Mouse (Mus musculus) limb, embryonic 14.5 days (tissue): ENCODE measurements at regions not wholly inside any gene's neighbourhood (a gene's known extent, or its start where the extent isn't known, plus 50 kb on each side); places are given as distances from the start of the nearest gene placed in this dataset.

ENCODE experiments used
- ATAC-seq: fragments of 200-750 bp; cut with Nextera tagmentation; 2 replicates; pipeline ENCODE4 v1.8.0; 2017; ENCODE audit warnings: low read depth, moderate number of reproducible peaks, moderate TSS enrichment; ENCODE audit not compliant: low FRiP score
- DNase-seq: peaks from one replicate; pipeline ENCODE4 v3.0.0-alpha.2; 2015; ENCODE audit warnings: low spot score
- H3K27ac ChIP-seq: fragments of 300-500 bp; sonication (generic); replicated peaks from 2 replicates; pipeline ENCODE4 v1.5.1; 2014; ENCODE audit warnings: low read depth, mild to moderate bottlenecking, low read length, moderate library complexity, mixed read lengths
- H3K27me3 ChIP-seq: fragments of 300-500 bp; sonication (generic); 2 replicates; pipeline ENCODE4 v1.6.1; 2014; ENCODE audit warnings: low read length, mixed read lengths; ENCODE audit not compliant: control insufficient read depth, insufficient read depth
- H3K36me3 ChIP-seq: fragments of 300-500 bp; sonication (generic); 2 replicates; pipeline ENCODE4 v1.6.1; 2014; ENCODE audit warnings: mild to moderate bottlenecking, low read length, moderate library complexity, mixed read lengths; ENCODE audit not compliant: control insufficient read depth, insufficient read depth
- H3K4me1 ChIP-seq: fragments of 300-500 bp; sonication (generic); 2 replicates; pipeline ENCODE4 v1.6.1; 2014; ENCODE audit warnings: antibody characterized with exemption, low read length, mixed read lengths; ENCODE audit not compliant: control insufficient read depth, insufficient read depth
- H3K4me2 ChIP-seq: fragments of 300-500 bp; sonication (generic); replicated peaks from 2 replicates; pipeline ENCODE4 v1.6.1; 2014; ENCODE audit warnings: low read depth, mild to moderate bottlenecking, low read length, moderate library complexity; ENCODE audit not compliant: severe bottlenecking
- H3K4me3 ChIP-seq: fragments of 300-500 bp; sonication (generic); replicated peaks from 2 replicates; pipeline ENCODE4 v1.5.1; 2014; ENCODE audit warnings: low read length
- H3K9ac ChIP-seq: fragments of 300-500 bp; sonication (generic); 2 replicates; pipeline ENCODE4 v1.6.1; 2014; ENCODE audit warnings: mild to moderate bottlenecking, low read depth, low read length, moderate library complexity; ENCODE audit not compliant: severe bottlenecking
- H3K9me3 ChIP-seq: fragments of 300-500 bp; sonication (generic); 2 replicates; pipeline ENCODE4 v1.6.1; 2016; ENCODE audit warnings: low read length; ENCODE audit not compliant: control insufficient read depth
- POLR2A ChIP-seq: fragments of 200-500 bp; IDR thresholded peaks from 2 replicates; pipeline ENCODE4 v1.8.0; 2012; ENCODE audit warnings: inconsistent platforms, mild to moderate bottlenecking, moderate library complexity, borderline replicate concordance; ENCODE audit not compliant: insufficient read depth, insufficient read length; ENCODE audit errors: extremely low read depth
- WGBS: fragments of 180-500 bp; shearing (Covaris S2); extraction: QIAGEN DNeasy Blood & Tissue Kit; methylation state at CpG from one replicate; pipeline ENCODE4 v1.1.7; 2014; 5-methylcytosine and 5-hydroxymethylcytosine counted together

GRCm38 (mm10) chr12:106993011-106993410, 495.4 kb upstream of the 3110018I06Rik start:
- Histone ChIP-seq H3K36me3 (no peaks in the 10 kb centered on the region), H3K27ac (no peak overlapping the region), H3K9ac (no peak overlapping the region), H3K4me3 (no peak overlapping the region), H3K9me3 (no peaks in the 10 kb centered on the region), H3K27me3 (no peaks in the 10 kb centered on the region), H3K4me2 (no peak overlapping the region), H3K4me1 (peaks cover 4% of the 10 kb centered on the region; the same call in 1 of the 2 replicates)
- DNase-seq (no peak), ATAC-seq (no peak)
- WGBS, result 57% methylated on average over 4 of the region's 4 CpGs
- TF ChIP-seq POLR2A, result no peak

DNA sequence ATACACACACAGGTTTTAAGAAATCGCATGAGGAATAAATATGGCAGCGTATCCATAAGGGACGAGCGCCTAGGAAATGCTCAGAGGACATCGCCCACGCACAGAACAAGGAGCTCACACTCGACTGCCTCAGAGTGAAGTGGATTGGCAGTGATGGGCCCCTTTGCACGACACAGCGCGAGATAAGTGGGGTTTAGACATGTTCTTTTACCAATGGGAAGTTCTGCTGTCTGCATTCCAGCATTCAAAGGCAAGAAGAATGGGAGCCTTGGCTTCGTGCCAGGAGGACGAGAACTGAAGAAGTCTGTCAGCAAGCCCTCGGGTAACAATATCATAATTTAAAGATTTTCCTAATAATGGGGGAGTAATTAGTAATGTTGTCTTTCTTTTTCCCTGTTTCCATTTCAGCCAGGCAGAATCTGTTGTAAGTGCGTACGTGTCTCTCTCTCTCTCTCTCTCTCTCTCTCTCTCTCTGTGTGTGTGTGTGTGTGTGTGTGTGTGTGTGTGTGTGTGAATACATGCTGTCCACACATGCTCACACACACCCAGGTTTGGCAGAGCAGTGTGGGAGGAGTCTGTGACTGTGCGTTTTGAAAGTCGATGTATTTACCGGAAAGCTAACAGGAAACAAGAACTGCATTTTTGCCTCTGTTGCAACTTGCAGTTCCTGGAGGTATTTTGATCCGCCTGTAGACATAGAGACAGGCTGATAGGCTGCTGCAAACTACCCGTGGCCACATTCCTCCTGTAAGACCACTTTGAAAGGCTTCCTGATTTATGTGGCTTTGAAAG, 477.2 kb upstream of the 3110018I06Rik start:
- no peak overlapping the region for H3K4me2 ChIP-seq
- H3K9ac ChIP-seq, result no peak overlapping the region
- H3K27me3 ChIP-seq, result no peaks in the 10 kb centered on the region
- no peak for ATAC-seq
- DNase-seq, result peak; percentile 44
- WGBS, result 62% methylated on average over 20 of the region's 20 CpGs
- no peaks in the 10 kb centered on the region for H3K36me3 ChIP-seq
- H3K9me3 ChIP-seq, result no peaks in the 10 kb centered on the region
- no peaks in the 10 kb centered on the region; the same call in 1 of the 2 replicates for H3K4me1 ChIP-seq
- no peak for TF ChIP-seq POLR2A
- no peak overlapping the region for H3K27ac ChIP-seq
- H3K4me3 ChIP-seq, result no peak overlapping the region

GRCm38 (mm10) chr12:107016801-107017200, 471.6 kb upstream of the 3110018I06Rik start:
- no peak for DNase-seq
- no peak for TF ChIP-seq POLR2A
- H3K4me3 ChIP-seq, result no peak overlapping the region
- no peak overlapping the region for H3K9ac ChIP-seq
- H3K4me1 ChIP-seq, result no peaks in the 10 kb centered on the region
- H3K4me2 ChIP-seq, result no peak overlapping the region
- no peaks in the 10 kb centered on the region for H3K36me3 ChIP-seq
- no peaks in the 10 kb centered on the region for H3K9me3 ChIP-seq
- 69% methylated on average over 2 of the region's 2 CpGs for WGBS
- no peaks in the 10 kb centered on the region for H3K27me3 ChIP-seq
- H3K27ac ChIP-seq, result no peak overlapping the region
- no peak for ATAC-seq

DNA sequence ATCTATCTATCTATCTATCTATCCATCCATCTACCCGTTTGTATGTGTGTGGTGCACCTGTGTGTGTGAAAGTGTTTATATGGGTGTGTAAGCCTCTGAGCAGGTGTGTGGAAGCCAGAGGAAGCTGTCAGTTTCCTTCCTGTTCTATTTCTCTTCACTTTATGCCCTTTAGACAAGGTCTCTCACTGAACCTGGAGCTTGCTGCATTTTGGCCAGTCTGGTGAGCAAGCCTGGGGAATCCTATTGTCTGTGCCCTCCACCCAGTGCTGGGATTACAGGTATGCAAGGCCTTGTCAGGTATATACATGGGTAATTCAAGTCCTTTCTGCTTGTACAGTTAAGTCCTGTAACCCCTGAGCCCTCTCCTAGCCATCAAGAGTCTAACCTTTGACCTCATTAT, 466.6 kb upstream of the 3110018I06Rik start:
- WGBS, result 86% methylated on average over 1 of the region's 1 CpGs
- no peaks in the 10 kb centered on the region for H3K36me3 ChIP-seq
- no peak for TF ChIP-seq POLR2A

DNA sequence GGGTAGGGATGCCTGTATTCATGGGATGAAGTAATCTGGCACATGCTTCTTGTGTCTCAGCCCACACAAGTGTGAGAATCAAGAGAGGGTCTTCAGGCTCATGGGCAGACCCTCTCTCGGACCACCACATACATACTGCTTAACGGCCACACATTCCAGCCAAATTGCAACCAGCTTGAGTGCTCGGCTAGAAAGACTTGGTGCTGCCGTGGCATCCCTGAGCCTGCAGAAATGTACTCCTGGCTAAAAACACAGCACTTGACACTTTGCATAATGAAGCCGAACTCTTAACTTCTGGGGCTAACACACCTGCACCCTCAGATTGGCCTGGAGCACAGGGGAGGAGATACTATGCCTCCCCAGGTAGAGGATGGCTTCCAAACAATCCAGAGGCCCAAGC, 461.6 kb upstream of the 3110018I06Rik start:
- no peak for TF ChIP-seq POLR2A
- Histone ChIP-seq H3K4me3 (no peak overlapping the region), H3K27me3 (no peaks in the 10 kb centered on the region), H3K4me2 (no peak overlapping the region), H3K9me3 (no peaks in the 10 kb centered on the region), H3K27ac (no peak overlapping the region), H3K9ac (no peak overlapping the region), H3K4me1 (peaks cover 9% of the 10 kb centered on the region), H3K36me3 (no peaks in the 10 kb centered on the region)
- DNase-seq (no peak), ATAC-seq (no peak)
- 36% methylated on average over 5 of the region's 5 CpGs for WGBS

More for the DNA sequence above, 466.6 kb upstream of the 3110018I06Rik start:
- Histone ChIP-seq H3K4me3 (no peak overlapping the region), H3K4me1 (no peaks in the 10 kb centered on the region), H3K27ac (no peak overlapping the region), H3K27me3 (no peaks in the 10 kb centered on the region), H3K9ac (no peak overlapping the region), H3K9me3 (no peaks in the 10 kb centered on the region), H3K4me2 (no peak overlapping the region)
- ATAC-seq, result no peak
- no peak for DNase-seq
